Mouse (Mus musculus) forebrain, embryonic 12.5 days (tissue): ENCODE measurements around the gene Insl6. TPM values are rescaled to one million over a fixed set of nuclear protein-coding genes. Genes with fewer than 3 reads are reported as not detected.

Experiments
- ATAC-seq: fragments of 200-750 bp; cut with Nextera tagmentation; 2 replicates; pipeline ENCODE4 v1.8.0; 2017; ENCODE audit warnings: moderate TSS enrichment; ENCODE audit not compliant: low FRiP score
- H3K27ac ChIP-seq: fragments of 300-500 bp; sonication (generic); 2 replicates; pipeline ENCODE4 v1.5.1; 2016; ENCODE audit warnings: mild to moderate bottlenecking
- H3K27me3 ChIP-seq: fragments of 300-500 bp; sonication (generic); 2 replicates; pipeline ENCODE4 v1.6.1; 2016; ENCODE audit warnings: mild to moderate bottlenecking
- H3K36me3 ChIP-seq: fragments of 300-500 bp; sonication (generic); replicated peaks from 2 replicates; pipeline ENCODE4 v1.6.1; 2016; ENCODE audit warnings: mild to moderate bottlenecking
- H3K4me1 ChIP-seq: fragments of 300-500 bp; sonication (generic); 2 replicates; pipeline ENCODE4 v1.6.1; 2016
- H3K4me2 ChIP-seq: fragments of 300-500 bp; sonication (generic); 2 replicates; pipeline ENCODE4 v1.6.1; 2016; ENCODE audit warnings: mild to moderate bottlenecking, moderate library complexity
- H3K4me3 ChIP-seq: fragments of 300-500 bp; sonication (generic); replicated peaks from 2 replicates; pipeline ENCODE4 v1.5.1; 2016; ENCODE audit warnings: mild to moderate bottlenecking
- H3K9ac ChIP-seq: fragments of 300-500 bp; sonication (generic); 2 replicates; pipeline ENCODE4 v1.6.1; 2016; ENCODE audit warnings: mild to moderate bottlenecking
- H3K9me3 ChIP-seq: fragments of 300-500 bp; sonication (generic); 2 replicates; pipeline ENCODE4 v1.6.1; 2016
- WGBS: fragments of 180-500 bp; shearing (Covaris S2); methylation state at CpG from one replicate; pipeline ENCODE4 v1.1.7; 2016; 5-methylcytosine and 5-hydroxymethylcytosine counted together
- polyA plus RNA-seq: library from polyadenylated mRNA; unstranded; fragments of >200 nt; fragmentation: Nextera tagmentation; extraction: Ambion mirVana; gene quantifications from 2 replicates; pipeline ENCODE4 v1.2.1, GENCODE M21; 2016

The Insl6 gene
- polyA plus RNA-seq, 1 experiment from 2014 or later = 5.3 TPM

GRCm38 (mm10) chr19:29344868-29345267 lies 19.7 kb upstream of the Insl6 start:
- Histone ChIP-seq H3K27ac (no peak overlapping the region), H3K4me1 (no peaks in the 10 kb centered on the region), H3K9ac (no peak overlapping the region), H3K4me3 (no peak overlapping the region), H3K27me3 (no peaks in the 10 kb centered on the region), H3K9me3 (no peaks in the 10 kb centered on the region), H3K36me3 (0 out of 2 replicates have a peak, but pooled peaks cover 1% of the 10 kb centered on the region), H3K4me2 (no peak overlapping the region)
- ATAC-seq = no peak

- H3K4me3 ChIP-seq = no peak overlapping the region
- 90% methylated on average over 6 of the region's 6 CpGs for WGBS
Measured at GRCm38 (mm10) chr19:29342281-29342680, 17.1 kb upstream of the Insl6 start.

DNA sequence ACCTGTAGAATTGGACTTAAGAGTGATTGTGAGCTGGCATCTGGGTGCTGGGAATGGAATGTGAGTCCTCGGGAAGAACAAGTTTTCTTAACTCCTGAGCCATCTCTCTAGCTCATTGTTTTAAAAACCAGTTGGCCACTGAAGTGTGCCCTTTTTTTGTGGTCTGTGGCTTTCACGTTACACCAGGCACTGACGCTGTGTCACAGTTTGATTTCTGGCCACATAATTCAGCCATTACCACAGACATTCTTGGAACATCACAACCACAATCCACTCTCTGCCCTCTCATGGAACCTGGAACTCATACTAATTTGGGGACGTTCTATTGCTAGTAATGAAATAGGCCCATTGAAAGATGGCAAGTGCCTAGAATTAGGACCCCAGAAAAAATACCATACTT lies 15.9 kb upstream of the Insl6 start:
- no peaks in the 10 kb centered on the region for H3K36me3 ChIP-seq
- WGBS = 90% methylated on average over 4 of the region's 4 CpGs
- H3K9ac ChIP-seq = no peak overlapping the region
- no peaks in the 10 kb centered on the region for H3K9me3 ChIP-seq
- H3K27me3 ChIP-seq = no peaks in the 10 kb centered on the region
- no peak for ATAC-seq
- no peak overlapping the region for H3K4me2 ChIP-seq
- no peak overlapping the region for H3K4me3 ChIP-seq
- H3K4me1 ChIP-seq = no peaks in the 10 kb centered on the region
- H3K27ac ChIP-seq = no peak overlapping the region

More at GRCm38 (mm10) chr19:29342281-29342680, 17.1 kb upstream of the Insl6 start:
- H3K9me3 ChIP-seq = no peaks in the 10 kb centered on the region
- no peak overlapping the region for H3K27ac ChIP-seq
- no peak overlapping the region for H3K4me2 ChIP-seq
- no peaks in the 10 kb centered on the region for H3K4me1 ChIP-seq
- H3K36me3 ChIP-seq = no peaks in the 10 kb centered on the region
- no peaks in the 10 kb centered on the region for H3K27me3 ChIP-seq
- no peak overlapping the region for H3K9ac ChIP-seq
- ATAC-seq = no peak

DNA sequence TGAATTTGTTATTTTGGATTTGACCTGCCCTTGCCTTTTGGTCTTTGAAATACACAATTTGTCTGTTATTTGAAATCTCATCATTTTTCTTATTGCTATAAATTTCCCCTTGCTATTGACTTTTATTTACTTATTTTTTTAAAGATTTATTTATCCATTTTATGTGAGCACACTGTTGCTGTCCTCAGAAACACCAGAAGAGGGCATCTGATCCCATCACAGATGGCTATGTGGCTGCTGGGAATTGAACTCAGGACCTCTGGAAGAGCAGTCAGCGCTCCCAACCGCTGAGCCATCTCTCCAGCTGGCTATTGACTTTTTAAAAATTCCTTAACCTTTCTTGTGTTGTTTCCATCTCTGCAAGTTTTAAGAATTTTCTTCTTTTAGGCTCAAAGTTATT lies 11.5 kb upstream of the Insl6 start:
- 79% methylated on average over 2 of the region's 2 CpGs for WGBS
- Histone ChIP-seq H3K4me1 (peaks cover 10% of the 10 kb centered on the region; the same call in 1 of the 2 replicates), H3K27me3 (peaks cover 9% of the 10 kb centered on the region; the same call in 1 of the 2 replicates), H3K4me3 (no peak overlapping the region), H3K9ac (no peak overlapping the region), H3K4me2 (no peak overlapping the region), H3K27ac (no peak overlapping the region), H3K36me3 (no peaks in the 10 kb centered on the region), H3K9me3 (no peaks in the 10 kb centered on the region)
- ATAC-seq = no peak

- H3K4me1 ChIP-seq = peaks cover 10% of the 10 kb centered on the region; the same call in 1 of the 2 replicates
- peak within 1 kb of the TSS; percentile 43 for H3K4me3 ChIP-seq
- peak; percentile 72 for ATAC-seq
- peak within 1 kb of the TSS; percentile 77 for H3K4me2 ChIP-seq
- peak within 1 kb of the TSS; percentile 67 for H3K9ac ChIP-seq
- H3K9me3 ChIP-seq = no peaks in the 10 kb centered on the region
- H3K27ac ChIP-seq = no peak within 1 kb of the TSS
- no peaks in the 10 kb centered on the region for H3K36me3 ChIP-seq
- H3K27me3 ChIP-seq = peaks cover 10% of the 10 kb centered on the region; the same call in 1 of the 2 replicates
- 2% methylated on average over 23 of the region's 23 CpGs for WGBS
Measured at GRCm38 (mm10) chr19:29334068-29334745, 9.1 kb upstream of the Insl6 start, which contains the start of gene Rln1. TSS of gene Rln1 (minus strand) at chr19:29334670.

DNA sequence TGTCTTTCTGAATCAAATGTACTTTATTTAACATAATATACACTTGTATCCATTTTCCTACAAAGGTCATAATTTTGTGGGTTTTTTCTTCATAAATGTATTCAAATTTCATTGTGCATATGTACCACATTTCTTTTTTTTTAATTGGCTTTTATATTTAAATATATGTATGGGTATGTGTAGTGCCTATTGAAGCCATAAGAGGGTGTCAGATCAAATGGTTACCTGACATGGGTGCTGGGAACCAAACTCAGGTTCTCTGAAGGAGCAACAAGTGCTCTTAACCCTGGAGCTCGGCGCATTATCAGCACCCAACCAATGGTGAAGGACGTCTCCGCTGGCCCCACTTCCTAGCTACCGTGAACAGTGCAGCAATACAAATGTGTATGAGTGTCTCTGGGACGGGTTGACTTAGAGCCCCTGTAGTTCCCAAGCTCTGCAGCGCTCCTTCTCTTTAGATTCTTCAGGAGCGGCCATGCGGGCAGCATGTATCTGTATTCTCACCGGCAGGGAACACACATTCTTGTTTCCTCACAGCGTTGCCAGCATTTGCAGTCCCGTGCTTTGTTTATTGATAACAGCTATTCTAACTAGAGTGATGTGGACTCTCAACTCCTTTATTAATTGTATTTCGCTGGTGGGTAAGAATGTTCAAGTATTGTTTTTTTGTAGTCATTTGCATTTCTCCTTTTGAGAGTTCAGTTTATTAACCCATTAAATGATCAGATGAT lies 1.8 kb upstream of the Insl6 start:
- H3K27ac ChIP-seq = no peak overlapping the region
- ATAC-seq = no peak
- 77% methylated on average over 13 of the region's 13 CpGs for WGBS

DNA sequence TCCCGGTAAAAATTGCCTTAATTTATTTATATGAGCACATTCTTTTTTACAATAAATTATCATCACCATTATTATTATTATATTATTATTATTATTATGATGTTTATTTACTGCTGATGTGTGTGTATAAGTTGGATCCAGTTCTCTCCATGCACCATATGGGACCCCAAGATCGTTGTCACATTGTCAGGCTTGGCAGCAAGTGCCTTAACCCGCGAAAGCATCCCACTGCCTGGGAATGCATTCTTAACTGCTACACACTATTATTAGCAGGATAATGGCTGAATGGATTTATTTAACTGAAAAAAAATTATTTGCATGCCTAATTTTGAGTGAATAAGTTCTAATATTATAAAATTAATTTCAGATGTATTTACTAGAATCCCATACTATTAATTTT lies 1.2 kb upstream of the Insl6 start:
- H3K27ac ChIP-seq = no peak overlapping the region
- H3K9ac ChIP-seq = no peak overlapping the region
- ATAC-seq = no peak
- no peak overlapping the region for H3K4me3 ChIP-seq
- 86% methylated on average over 4 of the region's 4 CpGs for WGBS
- H3K36me3 ChIP-seq = no peaks in the 10 kb centered on the region
- H3K27me3 ChIP-seq = peaks cover 8% of the 10 kb centered on the region; the same call in 1 of the 2 replicates
- no peaks in the 10 kb centered on the region for H3K9me3 ChIP-seq
- no peak overlapping the region for H3K4me2 ChIP-seq
- H3K4me1 ChIP-seq = 0 out of 2 replicates have a peak, but pooled peaks cover 5% of the 10 kb centered on the region

More for the DNA sequence above, 1.8 kb upstream of the Insl6 start:
- H3K36me3 ChIP-seq = no peaks in the 10 kb centered on the region
- no peak overlapping the region for H3K4me3 ChIP-seq
- no peak overlapping the region for H3K9ac ChIP-seq
- H3K4me2 ChIP-seq = no peak overlapping the region
- peaks cover 8% of the 10 kb centered on the region; the same call in 1 of the 2 replicates for H3K27me3 ChIP-seq
- H3K4me1 ChIP-seq = 0 out of 2 replicates have a peak, but pooled peaks cover 5% of the 10 kb centered on the region
- no peaks in the 10 kb centered on the region for H3K9me3 ChIP-seq

DNA sequence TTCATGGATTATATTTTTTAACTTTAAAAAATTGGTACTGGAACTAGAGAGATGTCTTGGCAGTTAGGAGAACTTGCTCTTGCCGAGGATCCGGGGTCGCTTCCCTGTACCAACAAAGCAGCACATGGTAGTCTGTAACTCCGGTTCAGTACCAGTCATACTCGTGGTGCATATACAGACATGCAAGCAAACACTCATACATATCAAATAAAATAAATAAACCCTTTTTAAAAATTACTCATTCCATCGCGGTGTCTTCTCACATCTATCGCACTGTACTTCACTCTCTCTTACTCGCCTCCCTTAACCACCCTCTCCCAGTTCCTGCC lies 660 bp upstream of the Insl6 start:
- Histone ChIP-seq H3K9me3 (no peaks in the 10 kb centered on the region), H3K4me1 (0 out of 2 replicates have a peak, but pooled peaks cover 5% of the 10 kb centered on the region), H3K27ac (no peak overlapping the region), H3K4me3 (no peak overlapping the region), H3K9ac (no peak overlapping the region), H3K4me2 (peak overlapping the region; percentile 55; the same call in 1 of the 2 replicates), H3K36me3 (no peaks in the 10 kb centered on the region), H3K27me3 (peaks cover 8% of the 10 kb centered on the region; the same call in 1 of the 2 replicates)
- ATAC-seq = no peak
- 74% methylated on average over 9 of the region's 9 CpGs for WGBS

GRCm38 (mm10) chr19:29323416-29324049 lies 1.6 kb downstream of the Insl6 start:
- Histone ChIP-seq H3K4me2 (no peak overlapping the region), H3K9me3 (no peaks in the 10 kb centered on the region), H3K4me3 (no peak overlapping the region), H3K9ac (no peak overlapping the region), H3K36me3 (no peaks in the 10 kb centered on the region), H3K27me3 (peaks cover 6% of the 10 kb centered on the region; the same call in 1 of the 2 replicates), H3K27ac (no peak overlapping the region), H3K4me1 (0 out of 2 replicates have a peak, but pooled peaks cover 5% of the 10 kb centered on the region)
- WGBS = 79% methylated on average over 8 of the region's 8 CpGs
- no peak for ATAC-seq

- Histone ChIP-seq H3K4me3 (no peak overlapping the region), H3K9me3 (peaks cover 9% of the 10 kb centered on the region), H3K27me3 (no peaks in the 10 kb centered on the region), H3K4me2 (no peak overlapping the region), H3K36me3 (peaks cover 32% of the 10 kb centered on the region), H3K9ac (no peak overlapping the region), H3K27ac (no peak overlapping the region), H3K4me1 (no peaks in the 10 kb centered on the region)
- 57% methylated on average over 7 of the region's 7 CpGs for WGBS
- no peak for ATAC-seq
Measured at GRCm38 (mm10) chr19:29312661-29313060, 12.5 kb downstream of the Insl6 start.

DNA sequence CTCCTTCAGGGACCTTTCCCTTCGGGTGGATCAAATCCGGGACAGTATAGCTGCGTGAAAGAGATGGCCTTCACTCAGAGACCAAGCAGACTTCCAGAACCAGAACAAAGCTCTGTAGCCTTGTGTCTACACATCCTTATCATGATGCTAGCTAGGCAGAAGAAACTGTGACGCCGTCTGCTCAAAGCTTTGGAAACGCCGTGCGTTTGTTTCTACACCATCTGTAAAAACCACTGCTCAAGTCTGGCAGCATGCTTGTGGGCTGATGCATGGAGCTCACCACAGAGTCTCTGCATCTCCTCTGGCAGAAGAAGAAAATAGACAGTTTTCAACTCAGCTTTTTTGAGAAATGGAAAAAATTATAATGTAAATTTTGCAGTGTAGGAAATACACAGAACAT lies 13.4 kb downstream of the Insl6 start:
- WGBS = 92% methylated on average over 8 of the region's 8 CpGs
- no peak overlapping the region for H3K4me2 ChIP-seq
- no peaks in the 10 kb centered on the region for H3K27me3 ChIP-seq

GRCm38 (mm10) chr19:29308832-29309231 lies 16.3 kb downstream of the Insl6 start:
- no peak for ATAC-seq
- H3K4me1 ChIP-seq = peaks cover 6% of the 10 kb centered on the region
- no peaks in the 10 kb centered on the region for H3K9me3 ChIP-seq
- H3K9ac ChIP-seq = no peak overlapping the region
- H3K36me3 ChIP-seq = peaks cover 28% of the 10 kb centered on the region
- no peak overlapping the region for H3K27ac ChIP-seq
- no peaks in the 10 kb centered on the region for H3K27me3 ChIP-seq
- H3K4me3 ChIP-seq = no peak overlapping the region
- no peak overlapping the region for H3K4me2 ChIP-seq

More for the DNA sequence above, 13.4 kb downstream of the Insl6 start:
- no peak for ATAC-seq
- H3K36me3 ChIP-seq = peaks cover 32% of the 10 kb centered on the region
- H3K27ac ChIP-seq = no peak overlapping the region
- H3K9me3 ChIP-seq = peaks cover 8% of the 10 kb centered on the region
- no peak overlapping the region for H3K4me3 ChIP-seq
- no peak overlapping the region for H3K9ac ChIP-seq
- H3K4me1 ChIP-seq = peaks cover 6% of the 10 kb centered on the region
